Mouse (Mus musculus) G1E (cell line): ENCODE data around the gene Nell1. TPM values are rescaled to one million over a fixed set of nuclear protein-coding genes. Genes with fewer than 3 reads are reported as not detected.

ENCODE experiments used
- ATAC-seq: 2 replicates; pipeline ENCODE4 v1.8.0; 2016; ENCODE audit warnings: mild to moderate bottlenecking; ENCODE audit not compliant: insufficient number of reproducible peaks, poor library complexity, low FRiP score, severe bottlenecking; ENCODE audit errors: extremely low read depth
- DNase-seq: peaks from one replicate; pipeline ENCODE4 v3.0.0; 2012; ENCODE audit warnings: low spot score
- H3K27me3 ChIP-seq: 2 replicates; pipeline ENCODE4 v1.6.1; 2012; ENCODE audit warnings: mild to moderate bottlenecking, low read length, inconsistent platforms; ENCODE audit not compliant: insufficient read depth
- H3K36me3 ChIP-seq: replicated peaks from 2 replicates; pipeline ENCODE3; 2012; ENCODE audit warnings: mild to moderate bottlenecking, inconsistent platforms
- H3K4me1 ChIP-seq: 2 replicates; pipeline ENCODE4 v1.6.1; 2012; ENCODE audit warnings: low read depth, low read length, inconsistent platforms, mixed read lengths; ENCODE audit not compliant: insufficient read depth
- H3K4me3 ChIP-seq: 2 replicates; pipeline ENCODE4 v1.5.1; 2012; ENCODE audit warnings: low read depth, mild to moderate bottlenecking, inconsistent platforms, low read length, moderate library complexity, mixed read lengths
- H3K9me3 ChIP-seq: replicated peaks from 2 replicates; pipeline ENCODE4 v1.6.1; 2012; ENCODE audit warnings: inconsistent platforms
- CTCF ChIP-seq: IDR thresholded peaks from 2 replicates; pipeline ENCODE4 v1.5.1; 2012; ENCODE audit warnings: low read depth, low read length, inconsistent platforms, mixed read lengths
- GATA1 ChIP-seq: IDR thresholded peaks from 2 replicates; pipeline ENCODE4 v1.6.1; 2012; ENCODE audit warnings: borderline replicate concordance, low read length, inconsistent platforms, mixed read lengths
- GATA2 ChIP-seq: IDR thresholded peaks from 2 replicates; pipeline ENCODE4 v1.6.1; 2012; ENCODE audit warnings: low read depth, low read length, inconsistent platforms, borderline replicate concordance
- POLR2AphosphoS5 ChIP-seq: IDR thresholded peaks from 2 replicates; pipeline ENCODE4 v1.6.1; 2012; ENCODE audit warnings: low read depth, low read length, inconsistent platforms; ENCODE audit not compliant: insufficient replicate concordance
- TAL1 ChIP-seq: conservative IDR thresholded peaks from 2 replicates; pipeline ENCODE4 v1.6.1; 2012; ENCODE audit warnings: low read depth, low read length, inconsistent platforms, mixed read lengths
- polyA plus RNA-seq: library from polyadenylated mRNA; stranded (reverse); fragments of >175 nt; gene quantifications from 2 replicates; pipeline ENCODE4 v1.2.3, GENCODE M21; 2012
- total RNA-seq, 2 experiments: library from RNA; stranded (forward) in 1 of 2; stranded (reverse) in 1 of 2; fragments of 200-1000 nt in 1 of 2; fragments of >200 nt in 1 of 2; fragmentation: Nextera tagmentation in 1 of 2; gene quantifications; 2 replicates each; pipeline ENCODE4 v1.2.3; 2014 to 2017

Gene Nell1
- total and polyA plus RNA-seq, 3 experiments: 0.05 TPM; not detected in 2

DNA sequence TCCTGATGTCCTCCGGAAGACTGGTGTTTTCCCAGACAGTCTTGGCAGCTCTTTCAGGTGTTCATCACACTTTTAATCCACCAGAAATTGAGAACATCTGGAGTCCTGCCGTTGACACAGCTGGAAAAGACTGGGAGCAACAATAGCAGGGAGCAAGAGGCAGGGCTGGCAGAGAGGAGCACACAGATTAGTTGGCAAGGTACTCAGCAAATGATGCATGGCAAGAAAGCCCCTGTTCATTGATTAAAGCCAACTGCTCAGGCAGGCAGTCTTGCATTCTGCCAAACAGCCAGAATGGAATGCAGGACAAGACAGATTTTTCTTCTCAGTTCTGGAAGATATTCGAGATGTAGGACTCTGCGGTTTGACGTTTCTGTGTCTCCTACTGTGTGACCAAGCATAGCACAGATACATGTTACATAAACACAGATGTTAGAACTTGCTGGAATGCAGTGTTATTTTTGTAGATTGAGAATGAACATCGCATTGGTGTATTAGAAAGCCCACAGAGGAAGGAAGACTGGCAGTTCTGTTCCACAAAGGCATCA, 925.0 kb downstream of the Nell1 start:
- no peak for TF ChIP-seq TAL1
- TF ChIP-seq GATA2: no peak
- TF ChIP-seq POLR2AphosphoS5: no peak
- no peak for TF ChIP-seq CTCF
- no peak for TF ChIP-seq GATA1
- Histone ChIP-seq H3K9me3 (peaks cover 12% of the 10 kb centered on the region), H3K4me1 (no peaks in the 10 kb centered on the region), H3K4me3 (no peak overlapping the region), H3K27me3 (no peaks in the 10 kb centered on the region), H3K36me3 (no peaks in the 10 kb centered on the region)
- ATAC-seq (no peak), DNase-seq (no peak)

Other genes with a start within 250 kb of the Nell1 start
- gene Htatip2, start 215.7 kb upstream of the Nell1 start, total RNA-seq (2014; fragmentation: Nextera tagmentation): 35.6 and 38.5 TPM in 2 replicates
- 25.5 and 27.8 TPM in 2 replicates for gene Htatip2, start 215.7 kb upstream of the Nell1 start, total RNA-seq (2017)
- 13.1 and 14.0 TPM in 2 replicates for gene Htatip2, start 215.7 kb upstream of the Nell1 start, polyA plus RNA-seq
- 111 and 112 TPM in 2 replicates for gene Prmt3, start 196.5 kb upstream of the Nell1 start, total RNA-seq (2014; fragmentation: Nextera tagmentation)
- 76.4 and 78.5 TPM in 2 replicates for gene Prmt3, start 196.5 kb upstream of the Nell1 start, total RNA-seq (2017)
- gene Prmt3, start 196.5 kb upstream of the Nell1 start, polyA plus RNA-seq: 113 and 128 TPM in 2 replicates
- not detected in 2 replicates for gene Slc6a5, start 64.7 kb upstream of the Nell1 start, total RNA-seq (2014; fragmentation: Nextera tagmentation)
- gene Slc6a5, start 64.7 kb upstream of the Nell1 start, total RNA-seq (2017): 0.06 and 0.11 TPM in 2 replicates
- gene Slc6a5, start 64.7 kb upstream of the Nell1 start, polyA plus RNA-seq: not detected in 2 replicates